Mouse (Mus musculus): ENCODE measurements around the gene Tifab. TPM values are rescaled to one million over a fixed set of nuclear protein-coding genes. Genes with fewer than 3 reads are reported as not detected.
A peak's percentile ranks its signal among the peaks of the same experiment; 100 is the strongest.

Tifab gene
- polyA plus RNA-seq, 1 experiment from 2014 or later = 2.4 TPM

- Histone ChIP-seq H3K36me3 (ENCODE audit: insufficient read depth, low read length) (no peaks in the 10 kb centered on the region), H3K4me2 (replicated peaks; ENCODE audit: low read depth, low read length) (no peak overlapping the region), H3K27me3 (ENCODE audit: insufficient read depth, low read length) (no peaks in the 10 kb centered on the region), H3K4me3 (ENCODE audit: low read length) (no peak overlapping the region), H3K4me1 (ENCODE audit: insufficient read depth, low read length) (peaks cover 10% of the 10 kb centered on the region), H3K9me3 (ENCODE audit: low read length) (no peaks in the 10 kb centered on the region), H3K27ac (ENCODE audit: low read length) (no peak overlapping the region), H3K9ac (replicated peaks; ENCODE audit: low read length) (no peak overlapping the region)
- no peak for ATAC-seq (ENCODE audit: low FRiP score, low TSS enrichment)
- 39% methylated on average over 2 of the region's 2 CpGs for WGBS
Observed at GRCm38 (mm10) chr13:56144021-56144420, 34.7 kb downstream of the Tifab start.

GRCm38 (mm10) chr13:56143151-56143513 is 35.6 kb downstream of the Tifab start:
- H3K4me3 ChIP-seq (ENCODE audit: low read length) = no peak overlapping the region
- H3K27ac ChIP-seq (ENCODE audit: low read length) = no peak overlapping the region
- 22% methylated on average over 7 of the region's 7 CpGs for WGBS
- no peaks in the 10 kb centered on the region for H3K9me3 ChIP-seq (ENCODE audit: low read length)
- no peak for ATAC-seq (ENCODE audit: low FRiP score, low TSS enrichment)
- no peak overlapping the region for H3K9ac ChIP-seq (replicated peaks; ENCODE audit: low read length)
- H3K4me2 ChIP-seq (replicated peaks; ENCODE audit: low read depth, low read length) = no peak overlapping the region
- no peaks in the 10 kb centered on the region for H3K36me3 ChIP-seq (ENCODE audit: insufficient read depth, low read length)
- H3K27me3 ChIP-seq (ENCODE audit: insufficient read depth, low read length) = no peaks in the 10 kb centered on the region
- H3K4me1 ChIP-seq (ENCODE audit: insufficient read depth, low read length) = peaks cover 10% of the 10 kb centered on the region

GRCm38 (mm10) chr13:56142382-56143150 is 36.1 kb downstream of the Tifab start:
- no peak overlapping the region for H3K27ac ChIP-seq (ENCODE audit: low read length)
- no peak overlapping the region for H3K4me2 ChIP-seq (replicated peaks; ENCODE audit: low read depth, low read length)
- no peaks in the 10 kb centered on the region for H3K27me3 ChIP-seq (ENCODE audit: insufficient read depth, low read length)
- H3K36me3 ChIP-seq (ENCODE audit: insufficient read depth, low read length) = no peaks in the 10 kb centered on the region
- no peak overlapping the region for H3K9ac ChIP-seq (replicated peaks; ENCODE audit: low read length)
- no peak for ATAC-seq (ENCODE audit: low FRiP score, low TSS enrichment)
- 39% methylated on average over 9 of the region's 11 CpGs for WGBS
- H3K4me3 ChIP-seq (ENCODE audit: low read length) = no peak overlapping the region
- no peaks in the 10 kb centered on the region for H3K9me3 ChIP-seq (ENCODE audit: low read length)
- peaks cover 10% of the 10 kb centered on the region for H3K4me1 ChIP-seq (ENCODE audit: insufficient read depth, low read length)

GRCm38 (mm10) chr13:56139167-56139751 is 39.4 kb downstream of the Tifab start:
- no peaks in the 10 kb centered on the region for H3K36me3 ChIP-seq (ENCODE audit: insufficient read depth, low read length)
- H3K4me2 ChIP-seq (replicated peaks; ENCODE audit: low read depth, low read length) = no peak overlapping the region
- ATAC-seq (ENCODE audit: low FRiP score, low TSS enrichment) = no peak
- no peak overlapping the region for H3K9ac ChIP-seq (replicated peaks; ENCODE audit: low read length)
- H3K27ac ChIP-seq (ENCODE audit: low read length) = no peak overlapping the region
- no peaks in the 10 kb centered on the region for H3K27me3 ChIP-seq (ENCODE audit: insufficient read depth, low read length)
- H3K4me3 ChIP-seq (ENCODE audit: low read length) = no peak overlapping the region
- H3K9me3 ChIP-seq (ENCODE audit: low read length) = no peaks in the 10 kb centered on the region
- H3K4me1 ChIP-seq (ENCODE audit: insufficient read depth, low read length) = peaks cover 17% of the 10 kb centered on the region
- 58% methylated on average over 6 of the region's 6 CpGs for WGBS

GRCm38 (mm10) chr13:56136200-56136599 is 42.5 kb downstream of the Tifab start, which contains the start of gene H2afy:
Gene H2afy (minus strand): TSS chr13:56136361.
- Histone ChIP-seq H3K27ac (ENCODE audit: low read length) (peak within 1 kb of the TSS; percentile 93), H3K4me3 (ENCODE audit: low read length) (peak within 1 kb of the TSS; percentile 92), H3K9ac (replicated peaks; ENCODE audit: low read length) (peak within 1 kb of the TSS; percentile 99), H3K36me3 (ENCODE audit: insufficient read depth, low read length) (0 out of 2 replicates have a peak, but pooled peaks cover 4% of the 10 kb centered on the region), H3K4me2 (replicated peaks; ENCODE audit: low read depth, low read length) (peak within 1 kb of the TSS; percentile 84), H3K9me3 (ENCODE audit: low read length) (no peaks in the 10 kb centered on the region), H3K27me3 (ENCODE audit: insufficient read depth, low read length) (no peaks in the 10 kb centered on the region), H3K4me1 (ENCODE audit: insufficient read depth, low read length) (peaks cover 32% of the 10 kb centered on the region)
- WGBS = 91% methylated on average over 2 of the region's 2 CpGs
- no peak for ATAC-seq (ENCODE audit: low FRiP score, low TSS enrichment)

- peak overlapping the region; percentile 84 for H3K4me2 ChIP-seq (replicated peaks; ENCODE audit: low read depth, low read length)
- H3K9me3 ChIP-seq (ENCODE audit: low read length) = no peaks in the 10 kb centered on the region
- peak overlapping the region; percentile 93 for H3K27ac ChIP-seq (ENCODE audit: low read length)
- WGBS = 1% methylated on average over 76 of the region's 89 CpGs
- no peaks in the 10 kb centered on the region for H3K27me3 ChIP-seq (ENCODE audit: insufficient read depth, low read length)
- H3K36me3 ChIP-seq (ENCODE audit: insufficient read depth, low read length) = 0 out of 2 replicates have a peak, but pooled peaks cover 4% of the 10 kb centered on the region
- peak overlapping the region; percentile 92 for H3K4me3 ChIP-seq (ENCODE audit: low read length)
- peak overlapping the region; percentile 99 for H3K9ac ChIP-seq (replicated peaks; ENCODE audit: low read length)
- ATAC-seq (ENCODE audit: low FRiP score, low TSS enrichment) = peak; percentile 84
- H3K4me1 ChIP-seq (ENCODE audit: insufficient read depth, low read length) = peaks cover 32% of the 10 kb centered on the region
Observed at GRCm38 (mm10) chr13:56135231-56136052, 43.2 kb downstream of the Tifab start.

- under 1% methylated on average over 44 of the region's 50 CpGs for WGBS
- Histone ChIP-seq H3K4me2 (replicated peaks; ENCODE audit: low read depth, low read length) (peak overlapping the region; percentile 84), H3K4me3 (ENCODE audit: low read length) (peak overlapping the region; percentile 92), H3K27me3 (ENCODE audit: insufficient read depth, low read length) (no peaks in the 10 kb centered on the region), H3K9me3 (ENCODE audit: low read length) (no peaks in the 10 kb centered on the region), H3K27ac (ENCODE audit: low read length) (peak overlapping the region; percentile 93), H3K36me3 (ENCODE audit: insufficient read depth, low read length) (0 out of 2 replicates have a peak, but pooled peaks cover 4% of the 10 kb centered on the region), H3K9ac (replicated peaks; ENCODE audit: low read length) (peak overlapping the region; percentile 99), H3K4me1 (ENCODE audit: insufficient read depth, low read length) (peaks cover 32% of the 10 kb centered on the region)
- ATAC-seq (ENCODE audit: low FRiP score, low TSS enrichment) = peak; percentile 44
Observed at GRCm38 (mm10) chr13:56134631-56135181, 44.0 kb downstream of the Tifab start.

GRCm38 (mm10) chr13:56134031-56134430 is 44.7 kb downstream of the Tifab start:
- peaks cover 32% of the 10 kb centered on the region for H3K4me1 ChIP-seq (ENCODE audit: insufficient read depth, low read length)
- no peak for ATAC-seq (ENCODE audit: low FRiP score, low TSS enrichment)
- no peaks in the 10 kb centered on the region for H3K9me3 ChIP-seq (ENCODE audit: low read length)
- no peak overlapping the region; the same call in 1 of the 2 replicates for H3K27ac ChIP-seq (ENCODE audit: low read length)
- 23% methylated on average over 5 of the region's 5 CpGs for WGBS
- peak overlapping the region; percentile 99 for H3K9ac ChIP-seq (replicated peaks; ENCODE audit: low read length)
- peak overlapping the region; percentile 92 for H3K4me3 ChIP-seq (ENCODE audit: low read length)
- H3K27me3 ChIP-seq (ENCODE audit: insufficient read depth, low read length) = no peaks in the 10 kb centered on the region
- H3K4me2 ChIP-seq (replicated peaks; ENCODE audit: low read depth, low read length) = peak overlapping the region; percentile 84
- 0 out of 2 replicates have a peak, but pooled peaks cover 4% of the 10 kb centered on the region for H3K36me3 ChIP-seq (ENCODE audit: insufficient read depth, low read length)

GRCm38 (mm10) chr13:56132941-56133340 is 45.7 kb downstream of the Tifab start:
- 72% methylated on average over 7 of the region's 7 CpGs for WGBS
- Histone ChIP-seq H3K9ac (replicated peaks; ENCODE audit: low read length) (no peak overlapping the region; the same call in none of the 2 replicates), H3K4me2 (replicated peaks; ENCODE audit: low read depth, low read length) (peak overlapping the region; percentile 84; the same call in 1 of the 2 replicates), H3K27me3 (ENCODE audit: insufficient read depth, low read length) (no peaks in the 10 kb centered on the region), H3K27ac (ENCODE audit: low read length) (no peak overlapping the region), H3K9me3 (ENCODE audit: low read length) (no peaks in the 10 kb centered on the region), H3K4me3 (ENCODE audit: low read length) (no peak overlapping the region), H3K36me3 (ENCODE audit: insufficient read depth, low read length) (peaks cover 8% of the 10 kb centered on the region), H3K4me1 (ENCODE audit: insufficient read depth, low read length) (peaks cover 32% of the 10 kb centered on the region)
- no peak for ATAC-seq (ENCODE audit: low FRiP score, low TSS enrichment)
